Mouse (Mus musculus): Measurements from ENCODE around the gene Cnbd2.

GRCm38 (mm10) chr2:156298458-156298857, 13.6 kb upstream of the Cnbd2 start:
- TF ChIP-seq CTCF (conservative IDR thresholded peaks at IDR 0.05; ENCODE audit: insufficient read depth, insufficient read length, low read depth, low read length) (no peak), POLR2A (IDR thresholded peaks at IDR 0.05; ENCODE audit: low read depth, low read length) (no peak)

All from kidney, adult 2 months (tissue).